Mouse (Mus musculus): Measurements from ENCODE around the gene Jmjd4. TPM values are rescaled to one million over a fixed set of nuclear protein-coding genes. Genes with fewer than 3 reads are reported as not detected.

Gene Jmjd4
- polyA plus RNA-seq, 1 experiment from 2014 or later: 13.0 TPM

- ATAC-seq: no peak
- H3K36me3 ChIP-seq (ENCODE audit: poor library complexity, severe bottlenecking): peaks cover 77% of the 10 kb centered on the region
- H3K27ac ChIP-seq: no peak overlapping the region
- WGBS: 86% methylated on average over 1 of the region's 1 CpGs
- no peaks in the 10 kb centered on the region for H3K4me1 ChIP-seq
- no peak overlapping the region for H3K4me3 ChIP-seq
- H3K9ac ChIP-seq: no peak overlapping the region
- no peaks in the 10 kb centered on the region for H3K27me3 ChIP-seq
- no peaks in the 10 kb centered on the region for H3K9me3 ChIP-seq (replicated peaks)
- H3K4me2 ChIP-seq: no peak overlapping the region
Observed at GRCm38 (mm10) chr11:59429959-59430358, 19.9 kb upstream of the Jmjd4 start.

GRCm38 (mm10) chr11:59432261-59432660 lies 17.6 kb upstream of the Jmjd4 start:
- no peaks in the 10 kb centered on the region for H3K4me1 ChIP-seq
- H3K9ac ChIP-seq: no peak overlapping the region
- H3K27me3 ChIP-seq: no peaks in the 10 kb centered on the region
- 79% methylated on average over 3 of the region's 3 CpGs for whole genome bisulfite sequencing
- H3K9me3 ChIP-seq (replicated peaks): peaks cover 9% of the 10 kb centered on the region
- no peak overlapping the region for H3K4me3 ChIP-seq
- no peak overlapping the region for H3K4me2 ChIP-seq
- no peak for ATAC-seq
- H3K36me3 ChIP-seq (ENCODE audit: poor library complexity, severe bottlenecking): peaks cover 71% of the 10 kb centered on the region
- no peak overlapping the region for H3K27ac ChIP-seq

- Histone ChIP-seq H3K9ac (no peak overlapping the region), H3K27me3 (no peaks in the 10 kb centered on the region), H3K4me2 (no peak overlapping the region), H3K4me1 (no peaks in the 10 kb centered on the region), H3K4me3 (no peak overlapping the region), H3K9me3 (replicated peaks) (peaks cover 9% of the 10 kb centered on the region), H3K36me3 (ENCODE audit: poor library complexity, severe bottlenecking) (peaks cover 55% of the 10 kb centered on the region), H3K27ac (no peak overlapping the region)
- no peak for ATAC-seq
- WGBS: 93% methylated on average over 12 of the region's 12 CpGs
Observed at GRCm38 (mm10) chr11:59437954-59438353, 11.9 kb upstream of the Jmjd4 start.

- ATAC-seq: no peak
Observed at GRCm38 (mm10) chr11:59443102-59443501, 6.7 kb upstream of the Jmjd4 start.

GRCm38 (mm10) chr11:59450230-59450771 lies 456 bp downstream of the Jmjd4 start:
- Histone ChIP-seq H3K4me1 (peaks cover 30% of the 10 kb centered on the region), H3K36me3 (ENCODE audit: poor library complexity, severe bottlenecking) (peaks cover 32% of the 10 kb centered on the region), H3K27me3 (no peaks in the 10 kb centered on the region), H3K4me3 (peak overlapping the region; percentile 83), H3K9me3 (replicated peaks) (no peaks in the 10 kb centered on the region), H3K4me2 (peak overlapping the region; percentile 96), H3K9ac (peak overlapping the region; percentile 79), H3K27ac (no peak overlapping the region)
- WGBS: under 1% methylated on average over 38 of the region's 38 CpGs
- ATAC-seq: peak; percentile 65

More at GRCm38 (mm10) chr11:59443102-59443501, 6.7 kb upstream of the Jmjd4 start:
- Histone ChIP-seq H3K4me3 (no peak overlapping the region), H3K27me3 (no peaks in the 10 kb centered on the region), H3K4me2 (no peak overlapping the region), H3K36me3 (ENCODE audit: poor library complexity, severe bottlenecking) (peaks cover 15% of the 10 kb centered on the region), H3K27ac (no peak overlapping the region), H3K4me1 (peaks cover 5% of the 10 kb centered on the region; the same call in 1 of the 2 replicates), H3K9ac (no peak overlapping the region), H3K9me3 (replicated peaks) (no peaks in the 10 kb centered on the region)

- Histone ChIP-seq H3K27me3 (no peaks in the 10 kb centered on the region), H3K36me3 (ENCODE audit: poor library complexity, severe bottlenecking) (peaks cover 39% of the 10 kb centered on the region), H3K9me3 (replicated peaks) (no peaks in the 10 kb centered on the region), H3K4me1 (peaks cover 30% of the 10 kb centered on the region), H3K4me2 (peak within 1 kb of the TSS; percentile 96), H3K27ac (no peak within 1 kb of the TSS), H3K9ac (peak within 1 kb of the TSS; percentile 79), H3K4me3 (peak within 1 kb of the TSS; percentile 83)
- no peak for ATAC-seq
- 79% methylated on average over 4 of the region's 4 CpGs for WGBS
Observed at GRCm38 (mm10) chr11:59451086-59451485, 1.2 kb downstream of the Jmjd4 start, which contains the start of gene Snap47. TSS of gene Snap47 (minus strand) at chr11:59451186.

GRCm38 (mm10) chr11:59456346-59456745 lies 6.5 kb downstream of the Jmjd4 start:
- Histone ChIP-seq H3K36me3 (ENCODE audit: poor library complexity, severe bottlenecking) (peaks cover 70% of the 10 kb centered on the region), H3K4me3 (no peak overlapping the region), H3K4me2 (no peak overlapping the region), H3K9ac (no peak overlapping the region), H3K9me3 (replicated peaks) (no peaks in the 10 kb centered on the region), H3K27me3 (no peaks in the 10 kb centered on the region), H3K27ac (no peak overlapping the region), H3K4me1 (peaks cover 2% of the 10 kb centered on the region)
- WGBS: 93% methylated on average over 2 of the region's 2 CpGs
- no peak for ATAC-seq

- Histone ChIP-seq H3K27me3 (no peaks in the 10 kb centered on the region), H3K27ac (no peak overlapping the region), H3K9me3 (replicated peaks) (no peaks in the 10 kb centered on the region), H3K4me1 (no peaks in the 10 kb centered on the region), H3K9ac (no peak overlapping the region), H3K4me3 (no peak overlapping the region), H3K36me3 (ENCODE audit: poor library complexity, severe bottlenecking) (peaks cover 72% of the 10 kb centered on the region), H3K4me2 (no peak overlapping the region)
- ATAC-seq: no peak
- WGBS: 83% methylated on average over 2 of the region's 2 CpGs
Observed at GRCm38 (mm10) chr11:59456891-59457290, 7.0 kb downstream of the Jmjd4 start.

GRCm38 (mm10) chr11:59458973-59459372 lies 9.1 kb downstream of the Jmjd4 start:
- WGBS: 61% methylated on average over 5 of the region's 5 CpGs
- H3K27ac ChIP-seq: no peak overlapping the region
- H3K36me3 ChIP-seq (ENCODE audit: poor library complexity, severe bottlenecking): peaks cover 76% of the 10 kb centered on the region

GRCm38 (mm10) chr11:59460459-59460858 lies 10.6 kb downstream of the Jmjd4 start:
- H3K27ac ChIP-seq: no peak overlapping the region
- H3K4me1 ChIP-seq: no peaks in the 10 kb centered on the region
- H3K9me3 ChIP-seq (replicated peaks): peaks cover 16% of the 10 kb centered on the region
- H3K27me3 ChIP-seq: no peaks in the 10 kb centered on the region
- peaks cover 77% of the 10 kb centered on the region for H3K36me3 ChIP-seq (ENCODE audit: poor library complexity, severe bottlenecking)
- no peak overlapping the region for H3K4me2 ChIP-seq
- no peak overlapping the region for H3K4me3 ChIP-seq
- ATAC-seq: no peak
- WGBS: 98% methylated on average over 2 of the region's 2 CpGs
- H3K9ac ChIP-seq: no peak overlapping the region

More at GRCm38 (mm10) chr11:59458973-59459372, 9.1 kb downstream of the Jmjd4 start:
- Histone ChIP-seq H3K4me3 (no peak overlapping the region), H3K4me2 (no peak overlapping the region), H3K9ac (no peak overlapping the region), H3K27me3 (no peaks in the 10 kb centered on the region), H3K4me1 (no peaks in the 10 kb centered on the region), H3K9me3 (replicated peaks) (peaks cover 10% of the 10 kb centered on the region)
- ATAC-seq: no peak

- H3K4me2 ChIP-seq: peak overlapping the region; percentile 82
- peaks cover 1% of the 10 kb centered on the region; the same call in 1 of the 2 replicates for H3K36me3 ChIP-seq (ENCODE audit: poor library complexity, severe bottlenecking)
- ATAC-seq: peak; percentile 84
- peak overlapping the region; percentile 64 for H3K4me3 ChIP-seq
- peak overlapping the region; percentile 85 for H3K9ac ChIP-seq
- H3K9me3 ChIP-seq (replicated peaks): 0 out of 2 replicates have a peak, but pooled peaks cover 2% of the 10 kb centered on the region
- H3K27me3 ChIP-seq: 0 out of 2 replicates have a peak, but pooled peaks cover 3% of the 10 kb centered on the region
- 8% methylated on average over 37 of the region's 37 CpGs for WGBS
- peak overlapping the region; percentile 69 for H3K27ac ChIP-seq
- peaks cover 9% of the 10 kb centered on the region for H3K4me1 ChIP-seq
Observed at GRCm38 (mm10) chr11:59471413-59472325, 21.8 kb downstream of the Jmjd4 start.

- ATAC-seq: peak; percentile 95
- Histone ChIP-seq H3K36me3 (ENCODE audit: poor library complexity, severe bottlenecking) (no peaks in the 10 kb centered on the region), H3K27ac (peak within 1 kb of the TSS; percentile 69), H3K4me3 (peak within 1 kb of the TSS; percentile 64), H3K4me2 (peak within 1 kb of the TSS; percentile 82), H3K9ac (peak within 1 kb of the TSS; percentile 85), H3K27me3 (0 out of 2 replicates have a peak, but pooled peaks cover 3% of the 10 kb centered on the region), H3K4me1 (peaks cover 9% of the 10 kb centered on the region), H3K9me3 (replicated peaks) (no peaks in the 10 kb centered on the region)
- under 1% methylated on average over 19 of the region's 19 CpGs for WGBS
Observed at GRCm38 (mm10) chr11:59472326-59472677, 22.5 kb downstream of the Jmjd4 start, which contains the start of gene Zfp867. TSS of gene Zfp867 (minus strand) at chr11:59472474.

Measured in forebrain, embryonic 13.5 days (tissue).